Mouse (Mus musculus) bone marrow macrophage, adult 2 months (primary cell): Measurements from ENCODE around the gene Dnajc4. TPM values are rescaled to one million over a fixed set of nuclear protein-coding genes. Genes with fewer than 3 reads are reported as not detected.

ENCODE experiments used
- H3K27ac ChIP-seq: 2 replicates; pipeline ENCODE4 v1.5.1; 2012; ENCODE audit warnings: low read depth, low read length; ENCODE audit not compliant: insufficient read depth
- H3K4me1 ChIP-seq: 2 replicates; pipeline ENCODE4 v1.6.1; 2012; ENCODE audit warnings: low read length; ENCODE audit not compliant: control insufficient read depth, insufficient read depth
- H3K4me3 ChIP-seq: 2 replicates; pipeline ENCODE4 v1.5.1; 2012; ENCODE audit warnings: mild to moderate bottlenecking, low read length, moderate library complexity; ENCODE audit not compliant: insufficient read depth
- CTCF ChIP-seq: IDR thresholded peaks from 2 replicates; pipeline ENCODE4 v1.5.1; 2012; ENCODE audit warnings: low read depth, mild to moderate bottlenecking, low read length, moderate library complexity
- POLR2A ChIP-seq: IDR thresholded peaks from 2 replicates; pipeline ENCODE4 v1.6.1; 2012; ENCODE audit warnings: mild to moderate bottlenecking, low read depth, low read length, borderline replicate concordance
- polyA plus RNA-seq: library from polyadenylated mRNA; stranded (reverse); fragments of >200 nt; gene quantifications from 2 replicates; pipeline ENCODE4 v1.2.4, GENCODE M21; 2012; ENCODE audit not compliant: missing spikeins, insufficient read depth, insufficient read length

The Dnajc4 gene
- polyA plus RNA-seq, 1 experiment = 32.2 TPM

DNA sequence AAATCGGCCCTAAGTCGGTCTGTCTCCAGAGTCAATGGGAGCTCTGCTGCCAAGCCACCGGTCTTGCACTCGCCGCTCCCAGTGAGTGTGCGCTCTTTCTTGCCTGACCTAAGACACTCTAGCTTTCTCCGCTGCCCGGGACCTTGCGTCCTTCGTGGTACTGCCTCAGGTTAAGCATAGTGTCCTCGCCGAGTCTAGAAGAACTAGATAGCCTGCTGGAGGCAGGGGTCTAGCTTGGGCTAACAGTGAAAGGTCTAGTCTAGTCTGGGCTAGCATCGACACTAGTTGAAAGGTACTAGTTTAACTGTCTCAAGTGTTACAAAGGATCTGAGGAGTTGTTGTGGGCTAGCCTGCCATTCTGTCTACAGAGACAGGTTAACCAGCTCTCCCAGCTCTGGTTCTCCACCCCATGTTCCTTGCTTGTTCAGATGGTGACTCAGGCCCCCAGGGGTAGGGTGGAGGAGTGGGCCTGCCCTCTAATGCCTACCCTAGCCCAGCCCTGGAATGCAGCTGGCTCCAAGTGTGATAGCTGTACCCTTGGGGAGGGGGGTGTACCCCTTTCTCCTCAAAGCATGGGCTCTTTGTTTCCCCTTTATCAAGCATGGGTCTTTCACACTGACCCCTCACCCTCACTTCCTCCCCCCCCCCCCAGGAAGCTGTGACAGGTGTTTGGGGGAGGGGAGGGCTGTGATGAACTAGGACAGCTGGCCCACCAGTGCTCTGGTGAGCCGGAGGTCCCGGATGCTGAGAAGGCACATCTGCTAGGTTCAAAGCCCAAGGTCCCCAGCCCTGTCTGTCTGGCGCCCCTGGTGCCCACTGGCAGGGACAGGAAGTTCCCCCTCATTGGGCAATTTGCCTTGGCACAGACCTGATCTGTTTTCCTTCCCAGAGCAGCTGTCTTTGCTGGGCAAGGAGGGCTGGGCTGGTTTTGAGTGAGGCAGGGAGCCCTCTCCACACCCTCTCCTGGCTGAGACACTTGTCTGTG lies 16.5 kb downstream of the Dnajc4 start, which contains the start of gene Plcb3:
Gene Plcb3 (minus strand): TSS at position 934 of the 985 bp plus-strand sequence.
- H3K4me3 ChIP-seq = peak within 1 kb of the TSS; percentile 65
- H3K27ac ChIP-seq = peak within 1 kb of the TSS; percentile 64
- H3K4me1 ChIP-seq = peaks cover 25% of the 10 kb centered on the region
- TF ChIP-seq POLR2A = no peak
- no peak for TF ChIP-seq CTCF

DNA sequence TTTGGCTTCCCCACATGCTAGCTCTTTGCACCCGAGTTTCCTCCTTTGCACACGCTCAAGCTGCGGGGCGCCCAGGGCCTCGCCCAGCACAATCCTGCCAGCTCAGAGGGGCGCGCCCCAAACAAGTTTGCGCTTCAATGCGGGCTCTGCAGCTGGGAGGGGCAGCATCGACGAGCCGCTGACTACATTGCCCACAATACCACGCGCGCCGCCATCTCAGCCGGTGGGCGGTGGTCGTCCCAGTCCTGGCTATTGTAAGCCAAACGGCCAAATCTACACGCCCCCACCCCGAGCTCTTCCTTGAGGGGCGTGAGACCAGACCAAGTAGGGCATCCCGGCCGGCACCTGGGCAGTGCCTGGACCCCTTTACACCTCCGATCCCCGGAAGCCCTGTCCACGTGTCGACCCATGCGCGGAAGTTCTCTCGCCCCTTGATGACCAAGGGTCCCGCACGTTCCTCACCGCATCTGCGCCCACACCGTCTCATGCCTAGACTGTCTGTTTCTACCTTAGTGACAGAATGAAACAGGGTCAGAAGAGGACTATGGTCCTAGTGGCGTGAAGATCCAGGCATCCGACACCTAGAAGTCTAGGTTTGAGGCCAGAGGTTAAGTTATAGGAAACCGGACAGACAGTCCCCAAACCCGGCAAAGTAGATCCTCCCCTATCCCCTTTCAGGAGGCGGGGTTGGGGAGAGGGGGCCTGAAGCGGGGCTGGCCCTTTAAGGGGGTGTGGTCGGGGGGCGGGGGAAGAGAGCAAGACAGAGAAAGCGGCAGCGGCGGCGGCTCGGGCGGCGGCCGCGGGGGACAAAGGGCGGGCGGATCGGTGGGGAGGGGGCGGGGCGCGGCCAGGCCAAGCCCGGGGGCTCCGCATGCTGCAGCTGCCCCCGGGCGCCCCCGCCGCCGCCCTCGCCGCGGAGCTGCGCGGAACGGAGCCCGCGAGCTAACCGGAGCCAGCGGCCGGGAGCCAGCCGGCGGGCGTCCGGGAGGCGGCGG lies 17.9 kb downstream of the Dnajc4 start, which contains the start of gene Ppp1r14b:
Gene Ppp1r14b (plus strand): TSS at position 758 of the 995 bp plus-strand sequence.
- Histone ChIP-seq H3K4me3 (peak within 1 kb of the TSS; percentile 74), H3K4me1 (peaks cover 29% of the 10 kb centered on the region), H3K27ac (peak within 1 kb of the TSS; percentile 75)
- no peak for TF ChIP-seq CTCF
- TF ChIP-seq POLR2A = no peak

DNA sequence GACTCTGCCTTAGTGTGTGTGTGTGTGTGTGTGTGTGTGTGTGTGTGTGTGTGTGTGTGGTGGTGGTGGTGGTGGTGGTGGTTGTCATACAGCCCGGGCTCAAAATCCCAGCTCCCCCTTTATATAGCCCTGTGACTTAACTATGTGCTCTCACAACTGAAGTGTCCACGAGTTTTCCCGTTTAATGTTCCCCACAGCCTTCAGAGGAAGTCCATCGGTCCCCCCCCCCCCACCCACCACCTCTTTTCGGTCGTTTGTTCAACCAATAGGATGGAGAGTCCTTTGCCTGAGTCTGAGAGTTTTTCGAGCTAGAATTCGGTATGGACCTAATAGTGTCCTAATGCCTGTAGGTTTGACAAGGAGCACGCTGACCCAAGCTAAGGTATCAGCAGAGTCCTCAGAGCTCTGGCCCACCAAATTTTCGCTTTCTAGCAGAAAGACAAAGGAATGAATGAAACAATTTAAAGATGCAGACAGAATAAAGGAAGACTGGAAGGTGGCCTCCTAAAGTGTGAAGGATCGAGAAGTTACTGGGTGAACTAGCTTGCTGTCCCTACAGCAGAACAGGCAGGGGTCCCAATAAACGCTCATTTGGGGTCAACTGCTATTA lies 18.7 kb downstream of the Dnajc4 start:
- TF ChIP-seq POLR2A = no peak
- TF ChIP-seq CTCF = no peak
- peak overlapping the region; percentile 52 for H3K27ac ChIP-seq
- peak overlapping the region; percentile 74 for H3K4me3 ChIP-seq
- peaks cover 29% of the 10 kb centered on the region for H3K4me1 ChIP-seq

DNA sequence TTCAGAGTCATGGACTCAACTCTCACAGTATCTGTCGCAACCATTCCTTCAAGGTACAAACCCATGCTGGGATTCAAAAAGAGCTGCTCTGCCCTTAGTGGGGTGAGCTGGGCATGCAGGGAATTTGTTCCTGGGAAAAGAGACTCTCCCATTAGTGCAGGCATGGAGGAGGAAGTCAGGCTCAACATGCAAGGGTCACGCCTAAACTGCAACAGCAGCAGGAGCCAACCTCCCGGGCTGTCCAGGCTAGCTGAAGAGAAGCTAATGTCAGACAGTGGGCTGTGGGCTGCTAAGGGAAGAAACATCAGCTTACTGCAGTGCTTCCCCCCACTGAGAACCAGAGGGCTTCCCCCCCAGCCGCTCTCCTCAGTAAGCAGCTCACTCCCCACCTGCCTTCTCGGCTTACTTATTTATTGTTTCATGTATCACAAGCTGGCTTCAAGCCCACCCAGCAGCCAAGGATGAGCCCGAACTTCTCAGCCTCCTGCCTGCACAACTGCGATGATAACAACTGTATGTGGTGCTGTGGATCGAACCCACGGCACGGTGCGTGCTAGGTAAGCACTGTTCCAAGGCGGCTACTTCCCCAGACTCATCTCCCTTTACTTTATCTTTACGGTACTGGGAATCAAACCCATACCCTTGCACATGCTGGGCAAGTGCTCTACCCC lies 20.0 kb downstream of the Dnajc4 start:
- H3K4me3 ChIP-seq = no peak overlapping the region
- peaks cover 24% of the 10 kb centered on the region for H3K4me1 ChIP-seq

DNA sequence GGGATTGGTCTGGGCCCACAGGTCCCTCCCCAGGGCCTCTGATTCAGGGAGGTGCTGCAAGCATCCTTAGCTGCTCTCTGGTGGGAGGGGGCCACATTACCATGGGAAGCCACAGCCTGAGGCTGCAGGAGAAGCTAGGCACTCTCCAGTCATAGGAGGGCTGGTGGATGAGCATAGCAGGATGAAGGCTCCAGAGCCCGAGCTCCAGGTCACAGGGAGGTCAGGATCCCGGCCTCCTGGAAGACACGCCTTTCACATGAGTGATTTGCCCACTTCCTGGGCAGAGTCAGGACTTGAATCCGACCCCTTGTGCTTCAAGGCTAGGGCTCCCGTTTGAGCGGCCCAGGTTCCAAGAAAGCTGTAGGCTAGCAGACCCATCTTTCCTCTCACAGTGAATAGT lies 20.7 kb downstream of the Dnajc4 start:
- Histone ChIP-seq H3K4me3 (no peak overlapping the region), H3K4me1 (peaks cover 22% of the 10 kb centered on the region), H3K27ac (no peak overlapping the region)
- TF ChIP-seq POLR2A (no peak), CTCF (no peak)

More for the DNA sequence above, 20.0 kb downstream of the Dnajc4 start:
- TF ChIP-seq CTCF (no peak), POLR2A (no peak)
- H3K27ac ChIP-seq = no peak overlapping the region

DNA sequence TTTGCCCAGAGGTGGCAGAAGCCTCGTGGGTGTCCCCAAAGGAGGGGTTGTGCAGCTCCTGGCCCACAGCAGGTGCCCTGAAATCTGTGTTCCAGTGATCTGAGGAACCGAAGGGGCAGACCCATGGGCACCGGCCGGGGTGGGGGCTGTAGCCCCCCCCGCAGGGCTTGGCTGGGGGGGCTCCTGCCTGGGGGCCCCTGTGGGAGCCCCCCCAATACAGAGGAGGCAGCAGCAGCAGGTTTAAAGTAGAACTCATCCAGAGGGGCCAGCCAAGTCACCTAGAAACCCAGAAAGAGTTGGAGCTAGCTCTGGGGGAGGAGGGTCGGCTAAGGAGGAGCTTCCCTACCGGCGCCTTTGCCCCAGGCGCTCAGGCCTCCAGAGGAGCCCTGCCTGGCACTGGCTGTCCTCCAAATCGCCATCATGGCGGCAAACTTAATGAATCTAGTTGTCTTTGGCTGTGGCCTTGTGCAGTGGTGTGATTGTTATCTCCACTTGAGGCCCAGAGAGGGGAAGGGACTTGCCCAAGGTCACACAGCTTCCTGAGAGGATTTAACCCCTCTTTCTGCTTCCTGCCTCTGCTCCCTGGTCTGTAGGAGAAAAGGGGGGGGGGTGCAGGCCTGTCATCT lies 21.8 kb downstream of the Dnajc4 start:
- no peak overlapping the region for H3K27ac ChIP-seq
- H3K4me3 ChIP-seq = no peak overlapping the region
- no peak for TF ChIP-seq POLR2A
- TF ChIP-seq CTCF = no peak
- peaks cover 22% of the 10 kb centered on the region for H3K4me1 ChIP-seq

DNA sequence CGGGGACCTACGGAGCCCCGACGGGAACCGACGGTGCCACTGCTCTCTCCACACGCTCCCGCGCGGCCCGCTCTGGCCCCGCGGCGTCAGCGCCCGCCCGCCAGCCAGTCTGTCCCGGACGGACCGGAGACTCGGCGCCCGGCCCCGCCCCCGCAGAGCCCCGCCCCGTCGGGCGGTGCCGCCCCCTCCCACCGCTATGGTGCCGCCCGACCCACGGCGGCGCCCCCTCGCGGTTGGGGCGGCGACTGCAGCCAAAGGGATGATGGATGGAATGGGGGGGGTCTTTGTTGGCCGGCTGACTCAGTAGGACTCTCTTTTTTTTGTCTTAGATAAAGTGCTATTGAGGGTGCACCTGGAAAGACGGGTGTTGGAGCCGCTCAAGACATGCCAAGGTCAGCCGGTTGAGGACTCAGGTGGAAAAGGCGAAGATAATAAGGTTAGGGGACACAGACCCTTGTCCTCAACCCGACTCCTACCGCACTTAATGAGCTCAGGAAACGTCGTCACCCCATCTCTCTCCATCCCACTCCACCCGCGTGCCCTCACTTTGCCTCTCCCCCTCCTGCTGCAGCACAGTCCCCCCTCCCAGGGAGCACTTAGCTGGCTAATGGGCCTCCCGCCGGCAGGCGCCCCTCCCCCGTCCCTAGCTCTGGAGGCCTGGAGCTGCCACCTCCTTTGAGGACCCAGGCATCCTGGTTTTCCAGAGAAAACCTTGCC lies 22.5 kb downstream of the Dnajc4 start:
- no peak overlapping the region for H3K27ac ChIP-seq
- peaks cover 22% of the 10 kb centered on the region for H3K4me1 ChIP-seq
- H3K4me3 ChIP-seq = peak overlapping the region; percentile 76
- TF ChIP-seq CTCF (peak; percentile 63), POLR2A (no peak)

DNA sequence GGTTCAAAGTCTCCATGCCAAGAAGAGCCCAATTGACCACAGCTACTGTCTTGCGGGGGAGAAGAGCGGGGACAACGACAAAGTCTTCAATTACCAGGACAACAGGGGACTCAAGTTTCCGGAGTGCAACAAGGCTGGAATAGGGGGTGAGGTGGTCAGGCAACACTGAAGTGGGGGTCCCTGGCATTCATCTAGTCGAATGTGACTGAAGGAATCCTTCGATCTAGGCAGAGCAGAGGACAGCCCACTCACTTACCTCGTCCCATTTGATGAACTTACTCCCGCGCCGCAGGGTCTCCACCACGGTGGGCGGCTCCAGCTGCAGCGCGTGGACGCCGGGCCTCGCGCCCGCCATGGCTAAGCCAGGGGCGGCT lies 23.1 kb downstream of the Dnajc4 start:
- H3K4me1 ChIP-seq = peaks cover 22% of the 10 kb centered on the region
- no peak for TF ChIP-seq POLR2A
- TF ChIP-seq CTCF = no peak
- H3K4me3 ChIP-seq = peak overlapping the region; percentile 76
- H3K27ac ChIP-seq = no peak overlapping the region
